Mouse (Mus musculus): ENCODE results near the gene Nek7. TPM values are rescaled to one million over a fixed set of nuclear protein-coding genes. Genes with fewer than 3 reads are reported as not detected.

The Nek7 gene
- 100 to 1,000 TPM; 111 to 124 TPM for total RNA-seq (2021)
- long read RNA-seq, experiment 1, full-length matches to known transcripts = 315 of 360 reads
- long read RNA-seq, experiment 1, partial matches to known transcripts = 9 of 360 reads
- long read RNA-seq, experiment 1, other reads (novel, unspliced or antisense) = 36 of 360 reads
- long read RNA-seq, experiment 2, full-length matches to known transcripts = 224 of 250 reads
- long read RNA-seq, experiment 2, partial matches to known transcripts = 4 of 250 reads
- long read RNA-seq, experiment 2, other reads (novel, unspliced or antisense) = 22 of 250 reads

- DNase-seq (ENCODE audit: low spot score) = peak; percentile 40
Observed at GRCm38 (mm10) chr1:138619996-138620461, at the start of gene Nek7. Gene Nek7, minus strand, starts transcription at chr1:138620141.

DNA sequence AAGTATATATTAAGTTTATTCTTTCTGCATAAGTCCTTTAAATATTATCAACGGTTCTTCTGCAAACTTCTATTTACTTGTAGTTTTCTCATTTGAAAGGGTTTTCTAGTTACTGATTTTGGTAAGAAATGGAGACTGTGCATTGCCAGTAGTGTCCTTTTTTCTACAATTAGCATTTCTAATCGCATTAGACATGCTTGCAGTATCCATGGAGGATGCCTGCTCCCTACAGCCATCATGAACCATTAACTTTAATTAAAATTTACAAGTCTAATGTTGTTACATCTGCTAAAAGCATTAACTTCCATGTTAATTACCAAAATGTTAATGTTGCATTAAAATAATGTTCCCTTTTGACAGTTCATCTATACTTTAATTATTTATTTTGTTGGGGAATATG, 42.4 kb upstream of the Nek7 start:
- no peak for DNase-seq (ENCODE audit: low spot score)

GRCm38 (mm10) chr1:138654212-138654611, 34.3 kb upstream of the Nek7 start:
- DNase-seq (ENCODE audit: low spot score) = no peak

DNA sequence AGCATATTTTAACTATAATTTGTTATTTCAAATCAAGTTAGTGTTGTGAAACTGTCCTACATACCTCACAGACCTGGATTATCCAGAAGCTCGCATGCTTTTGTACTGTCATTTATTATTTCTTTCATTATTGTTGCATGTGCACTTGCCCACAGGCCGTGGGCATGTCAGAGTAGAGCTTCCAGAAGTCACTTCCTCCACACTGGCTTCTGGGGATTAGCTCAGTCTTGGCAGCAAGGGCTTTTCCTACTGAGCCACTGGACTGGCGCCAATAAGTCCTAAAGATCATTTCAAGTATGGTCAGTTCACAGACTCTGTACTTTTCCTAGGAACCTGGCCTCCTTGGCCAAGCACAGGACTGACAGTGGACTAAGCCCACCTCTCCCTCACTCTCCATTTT, 25.1 kb upstream of the Nek7 start:
- DNase-seq (ENCODE audit: low spot score) = no peak

DNA sequence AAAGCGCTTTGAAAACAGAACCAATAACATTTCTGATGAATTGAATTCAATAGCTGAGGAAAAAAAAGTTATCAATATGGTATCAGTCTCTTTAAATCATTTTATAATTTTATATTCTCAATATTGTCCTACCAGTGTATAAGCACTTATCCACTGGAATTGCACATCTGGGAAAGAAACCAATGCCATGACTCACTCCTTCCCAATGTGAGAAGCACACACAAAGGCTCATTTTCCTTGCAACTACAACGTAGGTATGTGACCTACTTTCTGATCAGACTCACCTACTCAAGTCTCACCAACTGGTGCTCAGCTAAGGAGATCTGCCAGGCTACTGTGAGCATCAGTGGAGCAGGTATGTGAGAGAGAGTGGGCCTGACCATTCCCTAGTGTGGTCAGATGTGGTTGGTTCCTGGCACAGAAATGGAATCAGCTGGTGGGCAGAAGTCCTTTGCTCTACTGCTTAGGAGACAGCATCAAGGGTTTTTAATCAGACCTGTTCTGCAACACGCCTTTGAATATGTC, 23.4 kb upstream of the Nek7 start:
- no peak for DNase-seq (ENCODE audit: low spot score)

- no peak for DNase-seq (ENCODE audit: low spot score)
Observed at GRCm38 (mm10) chr1:138640934-138641461, 21.1 kb upstream of the Nek7 start.

DNA sequence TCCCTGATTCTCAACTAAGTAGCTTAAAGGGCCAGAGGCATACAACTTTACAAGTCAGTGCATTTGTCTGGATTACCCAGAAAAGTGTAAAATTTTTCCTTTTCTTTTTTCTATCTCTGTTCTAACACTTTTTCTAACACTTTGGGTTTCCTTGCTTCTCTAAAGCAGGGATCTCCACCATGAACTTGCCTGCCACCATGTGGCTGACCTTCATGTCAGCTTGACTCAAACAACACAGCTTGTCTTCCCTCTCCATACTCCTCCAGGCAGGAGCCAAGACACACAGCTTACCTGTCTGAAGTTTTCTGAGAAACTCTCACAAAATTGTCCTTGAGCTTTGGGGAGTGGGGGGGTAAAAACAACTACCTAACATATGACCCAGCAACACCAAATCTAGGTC, 17.9 kb upstream of the Nek7 start:
- DNase-seq (ENCODE audit: low spot score) = peak; percentile 44

GRCm38 (mm10) chr1:138634561-138634960, 14.6 kb upstream of the Nek7 start:
- DNase-seq (ENCODE audit: low spot score) = no peak

- DNase-seq (ENCODE audit: low spot score) = no peak
Observed at GRCm38 (mm10) chr1:138628919-138629318, 9.0 kb upstream of the Nek7 start.

- DNase-seq (ENCODE audit: low spot score) = no peak
Observed at GRCm38 (mm10) chr1:138628486-138628885, 8.5 kb upstream of the Nek7 start.

DNA sequence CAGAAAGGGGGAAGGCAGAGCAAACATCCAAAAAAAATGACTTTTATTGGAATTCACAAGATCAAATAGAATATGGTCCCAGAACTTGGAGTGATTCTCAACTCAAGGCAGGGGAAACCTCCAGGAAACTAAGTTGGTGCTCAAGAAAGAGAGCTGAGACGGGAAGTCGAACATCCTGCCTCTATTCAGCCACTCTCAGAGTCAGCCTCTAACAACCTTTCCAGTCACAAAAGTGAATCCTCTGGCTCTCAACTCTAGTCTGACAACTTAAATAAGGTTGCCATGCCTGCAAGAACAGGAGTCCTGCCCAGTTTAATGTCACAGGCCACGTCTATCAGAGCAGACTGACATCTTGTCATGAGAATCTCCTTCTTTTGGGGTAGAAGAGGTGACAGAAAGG, 7.9 kb upstream of the Nek7 start:
- DNase-seq (ENCODE audit: low spot score) = no peak

GRCm38 (mm10) chr1:138626288-138626687, 6.3 kb upstream of the Nek7 start:
- no peak for DNase-seq (ENCODE audit: low spot score)

- no peak for DNase-seq (ENCODE audit: low spot score)
Observed at GRCm38 (mm10) chr1:138623870-138624269, 3.9 kb upstream of the Nek7 start.

DNA sequence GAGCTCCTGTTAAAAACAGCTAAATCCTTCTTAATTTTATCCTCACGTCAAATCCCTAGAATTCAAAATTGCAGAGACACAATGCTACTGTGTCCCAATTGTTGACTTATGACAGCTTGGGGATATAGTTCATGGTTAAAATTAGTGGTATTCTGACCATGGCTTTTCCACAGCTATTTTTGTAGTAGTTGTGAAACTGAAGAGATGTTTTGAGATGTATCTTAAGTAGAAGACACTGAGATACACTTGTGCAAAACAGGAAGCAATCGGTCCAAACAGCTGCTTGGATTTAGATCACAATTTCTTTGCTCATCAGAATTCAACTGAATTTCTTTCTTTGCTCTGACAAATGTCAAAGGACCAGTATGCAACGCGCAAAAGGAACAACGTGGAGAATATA, 2.9 kb upstream of the Nek7 start:
- no peak for DNase-seq (ENCODE audit: low spot score)

DNA sequence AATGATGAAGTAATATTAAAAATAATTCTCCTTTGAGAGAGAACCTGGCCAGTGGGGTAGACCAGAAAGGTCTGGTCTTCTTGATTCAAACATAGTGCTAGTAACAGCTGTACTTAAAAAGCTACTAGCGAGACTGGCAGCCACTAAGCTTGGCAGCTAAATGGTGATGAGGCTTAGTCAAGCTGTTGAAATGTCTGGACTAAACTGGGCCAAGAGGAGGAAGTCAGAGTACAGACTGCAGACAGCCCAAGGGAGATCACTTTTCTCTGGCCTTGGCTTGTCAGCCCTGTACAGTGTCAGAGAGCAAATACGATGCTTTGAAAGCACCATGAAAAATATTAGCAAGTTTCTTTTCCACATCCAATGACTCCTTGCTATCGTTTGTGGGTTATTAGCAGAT, 2.5 kb upstream of the Nek7 start:
- DNase-seq (ENCODE audit: low spot score) = peak; percentile 85

DNA sequence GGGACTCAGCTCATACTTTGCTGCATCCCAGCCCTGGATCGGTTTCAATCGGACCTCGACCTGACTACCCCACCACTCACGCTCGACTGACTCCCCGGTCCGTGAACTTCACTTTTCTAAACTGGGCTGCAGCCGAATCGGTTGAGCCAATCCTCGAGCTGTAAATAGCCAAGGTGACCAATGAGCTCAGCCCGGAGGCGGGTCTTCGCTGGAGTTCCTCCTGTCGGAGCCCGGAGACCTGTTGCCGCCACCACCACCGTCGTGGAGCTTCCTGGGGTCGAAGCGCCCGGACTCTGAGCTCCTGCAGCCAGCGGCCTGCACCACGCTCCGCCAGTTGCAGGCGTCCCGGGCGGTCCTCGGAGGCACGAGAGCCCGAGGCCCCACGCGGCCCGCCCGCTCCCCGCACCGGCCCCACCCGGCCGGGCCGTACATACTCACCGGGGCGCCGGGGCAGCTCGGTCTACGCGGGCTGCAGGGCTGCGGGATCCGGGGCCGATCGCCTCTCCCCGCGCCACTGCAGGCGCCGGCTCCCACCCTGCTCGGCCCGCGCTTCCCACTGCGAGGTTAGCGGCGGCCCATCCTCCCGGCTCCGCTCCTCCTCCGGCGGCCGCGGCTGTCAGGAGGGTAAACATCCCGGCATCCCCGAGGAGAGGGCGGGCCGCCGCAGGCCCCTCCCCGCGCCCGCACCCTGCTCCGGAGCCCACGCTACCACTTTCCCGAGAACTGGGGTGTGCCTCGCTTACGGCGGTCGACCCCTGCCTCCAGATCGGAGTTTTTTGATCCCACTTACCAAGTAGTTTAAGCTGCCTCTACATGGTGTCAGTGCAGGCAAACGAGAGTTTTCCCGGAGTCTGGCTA, 598 bp downstream of the Nek7 start:
- DNase-seq (ENCODE audit: low spot score) = peak; percentile 98

- DNase-seq (ENCODE audit: low spot score) = peak; percentile 91
Observed at GRCm38 (mm10) chr1:138618012-138618354, 2.0 kb downstream of the Nek7 start.

- no peak for DNase-seq (ENCODE audit: low spot score)
Observed at GRCm38 (mm10) chr1:138617279-138618011, 2.5 kb downstream of the Nek7 start.

- DNase-seq (ENCODE audit: low spot score) = no peak
Observed at GRCm38 (mm10) chr1:138615388-138615787, 4.6 kb downstream of the Nek7 start.

- DNase-seq (ENCODE audit: low spot score) = no peak
Observed at GRCm38 (mm10) chr1:138614552-138615287, 5.2 kb downstream of the Nek7 start.

GRCm38 (mm10) chr1:138612177-138612576, 7.8 kb downstream of the Nek7 start:
- no peak for DNase-seq (ENCODE audit: low spot score)

All from gastrocnemius, adult 18-20 months (tissue).